Mouse (Mus musculus): Measurements from ENCODE around the gene Hoxa4.

The Hoxa4 gene

GRCm38 (mm10) chr6:52228475-52229465, 37.2 kb upstream of the Hoxa4 start:
- no peak for DNase-seq (ENCODE audit: low spot score in 2 of 2)

- DNase-seq (ENCODE audit: low spot score in 2 of 2): no peak
Measured at GRCm38 (mm10) chr6:52227470-52228222, 36.1 kb upstream of the Hoxa4 start.

DNA sequence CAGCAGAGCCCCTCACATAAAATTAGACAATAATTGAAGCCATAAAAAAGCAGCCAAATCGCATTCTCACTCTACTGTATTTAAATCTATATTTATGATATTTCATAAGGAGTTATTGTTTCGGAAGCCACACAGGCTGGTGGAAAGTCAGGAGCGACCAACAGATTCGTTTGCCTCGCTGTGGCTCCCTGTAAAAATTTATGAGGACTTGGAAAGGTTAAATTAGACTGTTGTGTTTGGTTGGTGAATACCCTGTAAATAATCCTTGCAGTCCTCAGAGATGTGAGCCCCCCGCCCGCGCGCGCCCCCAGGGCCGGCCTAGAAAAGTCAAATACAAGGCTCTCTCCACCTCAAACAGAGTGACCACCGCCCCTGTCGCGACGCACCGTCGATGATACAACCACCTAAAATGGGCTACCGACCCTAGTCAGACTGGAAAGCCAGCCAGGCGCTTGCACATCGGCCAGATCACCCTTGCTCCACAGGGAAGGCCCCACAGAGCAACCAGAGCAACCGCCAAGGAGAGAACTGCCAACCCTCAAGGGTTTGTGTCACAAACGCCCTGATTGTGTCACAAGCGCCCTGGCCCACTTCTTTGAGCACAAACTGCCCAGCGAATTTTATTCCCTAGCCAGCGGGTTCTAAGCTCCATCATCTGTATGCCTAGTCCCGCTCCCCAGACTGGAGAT, 35.2 kb upstream of the Hoxa4 start:
- DNase-seq (ENCODE audit: low spot score in 2 of 2): no peak

DNA sequence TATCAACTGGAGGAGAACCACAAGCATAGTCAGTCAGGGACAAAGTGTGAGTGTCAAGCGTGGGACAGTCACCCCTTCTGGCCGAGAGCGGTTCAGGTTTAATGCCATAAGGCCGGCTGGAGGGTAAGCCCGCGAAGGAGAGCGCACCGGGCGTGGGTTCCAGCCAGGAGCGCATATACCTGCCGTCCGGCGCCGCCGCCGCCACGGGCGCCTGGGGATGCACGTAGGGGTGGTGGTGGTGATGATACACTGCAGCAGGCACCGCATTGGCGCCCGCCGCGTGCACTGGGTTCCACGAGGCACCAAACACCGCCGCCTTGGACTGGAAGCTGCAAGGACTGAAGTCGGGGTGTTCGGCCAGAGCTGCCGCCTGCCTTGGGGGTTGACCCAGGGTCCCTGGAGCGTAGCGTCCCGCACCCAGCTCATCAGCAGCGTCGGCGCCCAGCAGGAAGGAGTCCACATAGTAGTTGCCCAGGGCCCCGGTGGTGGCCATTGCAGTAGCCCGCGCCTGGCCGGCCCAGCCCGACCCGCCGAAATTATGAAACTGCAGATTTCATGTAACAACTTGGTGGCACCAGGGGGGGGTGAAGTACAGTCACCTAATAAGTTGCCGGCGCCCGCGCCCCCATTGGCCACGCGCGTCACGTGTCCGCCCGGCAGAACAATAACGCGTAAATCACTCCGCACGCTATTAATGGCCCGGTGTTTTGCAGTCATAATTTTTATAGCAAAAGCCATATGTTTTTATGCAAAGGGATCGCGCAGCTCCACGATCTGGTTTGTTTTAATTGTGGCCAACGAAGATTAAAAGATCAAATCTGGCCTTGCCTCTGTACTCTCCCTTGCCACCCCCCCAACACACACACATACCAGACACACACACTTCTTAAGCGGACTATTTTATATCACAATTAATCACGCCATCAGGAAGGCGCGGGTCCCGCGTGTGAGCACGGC, 34.3 kb upstream of the Hoxa4 start:
- DNase-seq (ENCODE audit: low spot score in 2 of 2): no peak

DNA sequence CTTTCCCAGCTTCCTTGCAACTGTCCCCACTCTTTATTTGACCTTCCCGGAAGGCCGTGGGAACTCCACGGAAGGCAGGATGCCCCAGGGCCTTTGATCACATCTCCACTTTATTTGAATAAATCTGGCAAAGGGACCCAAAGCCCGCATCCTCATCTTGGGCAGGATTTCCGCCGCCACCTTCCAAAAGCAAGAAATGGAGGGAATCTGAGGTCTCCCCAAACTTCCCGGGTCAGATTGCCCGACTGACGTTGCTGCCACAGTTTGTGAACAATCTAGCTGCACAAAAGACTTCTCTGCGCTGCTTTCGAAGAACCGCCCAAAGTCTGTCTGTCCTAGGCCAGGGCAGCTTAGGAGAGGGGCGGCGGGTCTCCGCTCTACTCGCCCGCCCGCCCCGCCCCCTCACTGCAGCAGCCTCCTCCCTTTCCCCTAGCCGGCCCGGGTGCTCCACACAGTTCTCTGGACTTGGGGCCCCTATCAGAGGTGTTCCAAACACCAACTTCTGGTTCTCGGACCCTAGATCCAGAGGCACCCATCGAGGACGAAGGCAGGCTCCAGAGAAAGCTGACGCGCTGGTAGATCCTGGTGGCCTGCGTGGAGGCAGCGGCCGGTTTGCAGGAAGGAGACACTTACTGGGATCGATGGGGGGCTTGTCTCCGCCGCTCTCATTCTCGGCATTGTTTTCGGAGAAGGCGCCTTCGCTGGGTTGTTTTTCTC, 33.5 kb upstream of the Hoxa4 start:
- DNase-seq (ENCODE audit: low spot score in 2 of 2): no peak

- no peak for DNase-seq (ENCODE audit: low spot score in 2 of 2)
Measured at GRCm38 (mm10) chr6:52223939-52224760, 32.6 kb upstream of the Hoxa4 start.

GRCm38 (mm10) chr6:52222729-52223128, 31.2 kb upstream of the Hoxa4 start:
- DNase-seq (ENCODE audit: low spot score in 2 of 2): no peak

- no peak for DNase-seq (ENCODE audit: low spot score in 2 of 2)
Measured at GRCm38 (mm10) chr6:52221993-52222685, 30.6 kb upstream of the Hoxa4 start.

- peak; percentile 80 to 85 for DNase-seq (ENCODE audit: low spot score in 2 of 2)
Measured at GRCm38 (mm10) chr6:52221337-52221992, 29.9 kb upstream of the Hoxa4 start, which contains the start of gene Hoxa7. Gene Hoxa7, minus strand, starts transcription at chr6:52221854.

DNA sequence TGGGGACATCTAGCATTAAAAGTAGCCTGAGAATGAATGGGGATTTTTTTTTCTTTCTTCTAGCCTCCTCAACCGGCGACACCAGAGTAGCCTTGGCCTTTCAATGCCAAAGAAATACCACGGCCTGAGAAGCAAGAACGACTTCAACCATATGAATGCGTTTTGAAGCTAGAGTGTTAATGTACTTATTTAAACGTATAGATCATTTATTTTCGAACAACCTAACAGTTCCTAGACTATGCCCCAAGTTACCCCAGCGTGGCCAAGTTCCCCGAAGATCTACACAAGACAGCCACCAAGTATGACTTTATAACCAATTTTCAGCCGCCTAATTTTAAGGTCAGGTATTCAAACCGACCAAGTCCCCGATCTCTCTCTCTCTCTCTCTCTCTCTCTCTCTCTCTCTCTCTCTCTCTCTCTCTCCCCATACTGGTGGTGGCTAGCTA, 29.3 kb upstream of the Hoxa4 start:
- no peak for DNase-seq (ENCODE audit: low spot score in 2 of 2)

DNA sequence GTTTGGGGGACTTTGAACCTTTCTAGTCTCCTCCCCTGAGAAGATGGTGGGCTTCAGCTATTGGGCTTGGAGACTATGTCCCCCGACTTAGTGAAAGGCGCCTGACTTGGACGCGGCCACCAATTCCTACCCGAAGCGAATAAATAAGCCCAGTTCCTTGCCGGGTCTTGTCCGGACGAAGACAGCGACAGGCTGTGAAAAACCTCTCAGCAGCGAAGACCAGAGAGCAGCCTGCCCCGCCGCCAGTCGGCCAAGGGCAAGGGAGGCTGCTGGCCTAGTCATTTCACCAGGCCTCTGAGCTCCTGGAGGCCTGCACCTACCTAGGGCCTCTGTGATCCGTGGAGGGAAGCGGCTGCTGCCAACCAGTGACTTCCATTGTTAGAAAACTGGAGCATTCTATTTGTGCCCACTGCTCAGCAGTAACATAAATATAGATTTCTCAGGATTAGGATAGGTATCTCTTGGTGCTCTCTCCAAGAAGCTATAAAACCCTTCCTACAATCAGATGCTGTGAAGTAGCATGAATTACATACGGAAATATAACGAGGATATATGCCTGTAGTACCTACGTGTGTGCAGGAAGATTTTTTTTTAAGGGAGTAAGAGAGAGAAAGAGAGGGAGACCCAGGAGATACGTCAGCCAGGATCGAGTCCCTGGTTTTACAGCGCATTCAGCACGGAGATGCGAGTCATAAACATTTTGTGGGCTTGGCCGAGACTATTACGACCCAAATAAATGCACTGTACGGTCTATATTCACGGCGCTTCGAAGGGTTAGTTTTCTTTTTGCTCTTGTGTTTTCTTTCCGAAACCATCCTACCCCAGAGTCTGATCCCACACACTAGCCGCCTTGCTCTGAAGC, 28.7 kb upstream of the Hoxa4 start:
- DNase-seq (ENCODE audit: low spot score in 2 of 2): no peak

DNA sequence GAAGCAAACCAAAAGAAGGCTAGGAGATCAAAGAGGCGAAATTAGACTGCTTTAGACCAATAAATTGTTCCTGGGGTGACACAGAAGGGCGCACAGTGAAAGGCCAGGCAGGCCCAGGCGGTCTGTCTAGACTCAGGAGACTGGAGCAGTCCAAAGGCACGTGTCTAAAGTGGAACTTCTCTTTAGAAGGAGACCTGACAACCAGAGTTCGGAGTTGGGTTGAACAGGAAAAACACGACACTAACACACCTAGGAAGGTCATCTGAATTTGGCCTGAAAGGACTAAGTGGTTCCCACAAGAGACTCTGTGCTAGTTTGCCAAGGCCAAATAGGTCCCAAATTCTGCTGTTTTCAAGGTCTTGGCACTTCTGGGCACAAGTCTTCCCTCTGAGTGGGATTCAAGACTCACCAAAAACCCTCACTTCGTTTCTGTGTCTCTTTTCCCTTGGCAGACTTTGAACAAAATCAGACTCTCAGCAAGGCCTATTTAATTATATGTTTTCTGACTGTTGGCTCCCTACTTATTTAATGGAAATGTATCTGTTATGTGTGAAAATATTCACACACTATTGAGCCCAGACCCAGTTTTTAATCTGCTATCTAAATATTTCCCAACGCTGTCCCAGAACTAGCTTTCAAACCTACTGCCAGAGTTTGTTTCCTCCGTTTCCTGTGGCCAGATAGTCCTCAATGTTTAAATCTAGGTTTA, 27.8 kb upstream of the Hoxa4 start:
- no peak for DNase-seq (ENCODE audit: low spot score in 2 of 2)

GRCm38 (mm10) chr6:52218643-52219215, 27.2 kb upstream of the Hoxa4 start:
- DNase-seq (ENCODE audit: low spot score in 2 of 2): no peak

DNA sequence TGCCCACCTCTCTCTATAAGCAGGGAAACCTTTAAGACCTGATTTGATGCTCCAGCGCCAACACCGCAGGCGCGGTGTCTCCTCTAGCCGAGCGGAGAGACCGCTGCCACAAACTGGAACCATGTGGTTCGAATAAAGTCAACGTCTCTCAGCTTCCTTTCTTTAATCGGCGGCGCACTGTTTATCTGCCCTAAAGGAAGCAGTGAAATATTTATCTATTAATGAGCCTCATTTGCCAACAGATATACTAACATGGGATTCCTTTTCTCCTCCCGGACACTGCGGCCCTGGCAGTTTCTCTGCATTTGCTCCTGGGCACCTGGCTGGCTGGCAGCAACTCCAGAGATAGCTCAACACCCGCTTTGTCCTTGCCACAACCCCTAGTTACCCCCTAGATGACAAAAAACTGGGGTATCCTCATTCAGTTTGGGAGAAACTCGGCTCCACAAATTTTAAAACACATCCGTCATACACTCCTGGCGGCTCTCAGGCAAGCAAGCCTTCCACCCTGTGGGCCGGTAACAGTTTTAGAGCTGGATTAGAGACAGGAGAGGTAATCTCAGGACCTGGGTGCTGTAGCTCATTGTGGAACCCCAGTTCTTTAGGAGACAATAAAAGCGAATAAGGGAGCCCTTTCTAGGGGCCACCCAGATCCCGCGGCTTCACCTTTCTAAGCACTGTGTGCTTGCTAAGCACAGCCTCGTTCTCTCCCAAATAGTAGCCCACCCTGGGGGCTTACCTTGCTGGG, 26.5 kb upstream of the Hoxa4 start:
- no peak for DNase-seq (ENCODE audit: low spot score in 2 of 2)

- DNase-seq (ENCODE audit: low spot score in 2 of 2): no peak
Measured at GRCm38 (mm10) chr6:52217459-52217768, 25.9 kb upstream of the Hoxa4 start.

Data from frontal cortex, postnatal 36 days (tissue).